Mouse (Mus musculus): ENCODE measurements around the gene Gemin8. TPM values are rescaled to one million over a fixed set of nuclear protein-coding genes. Genes with fewer than 3 reads are reported as not detected.

The Gemin8 gene
- polyA plus RNA-seq, 1 experiment from 2014 or later, result 17.8 TPM

- no peak overlapping the region for H3K4me3 ChIP-seq (ENCODE audit: low read length)
- no peak for ATAC-seq (ENCODE audit: low read depth)
- no peaks in the 10 kb centered on the region for H3K27me3 ChIP-seq (ENCODE audit: control insufficient read depth, insufficient read depth, low read depth, low read length)
- H3K36me3 ChIP-seq (ENCODE audit: control insufficient read depth, insufficient read depth, low read length), result no peaks in the 10 kb centered on the region; the same call in 1 of the 2 replicates
- peaks cover 7% of the 10 kb centered on the region for H3K4me1 ChIP-seq (replicated peaks; ENCODE audit: control insufficient read depth, insufficient read depth, low read length)
- no peak overlapping the region for H3K27ac ChIP-seq (ENCODE audit: low read length)
- WGBS, result 54% methylated on average over 7 of the region's 7 CpGs
- no peak overlapping the region for H3K9ac ChIP-seq (ENCODE audit: low read length)
- H3K9me3 ChIP-seq (ENCODE audit: control insufficient read depth, low read length), result no peaks in the 10 kb centered on the region
- H3K4me2 ChIP-seq (ENCODE audit: low read depth, low read length), result no peak overlapping the region
Measured at GRCm38 (mm10) chrX:166173796-166174195, 3.5 kb downstream of the Gemin8 start.

DNA sequence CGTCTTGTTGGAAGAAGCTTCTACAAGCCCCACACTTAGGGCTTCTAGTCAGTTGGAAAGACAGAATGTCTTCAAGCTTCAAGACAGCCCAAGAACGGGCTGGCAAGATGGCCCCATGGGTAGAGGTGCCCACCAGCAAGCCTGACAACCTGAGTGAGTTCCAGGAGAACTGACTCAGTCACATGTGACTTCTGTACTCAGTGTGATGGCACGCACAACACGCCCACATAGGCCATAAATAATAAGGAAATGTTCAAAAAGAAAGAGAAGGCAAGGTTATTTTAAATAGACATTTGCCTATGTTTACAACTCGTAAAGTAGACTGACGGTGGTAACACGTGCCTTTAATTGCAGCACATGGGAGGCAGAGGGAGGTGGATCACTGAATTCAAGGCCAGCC is 7.7 kb downstream of the Gemin8 start:
- no peak for ATAC-seq (ENCODE audit: low read depth)
- H3K9me3 ChIP-seq (ENCODE audit: control insufficient read depth, low read length), result no peaks in the 10 kb centered on the region
- peaks cover 2% of the 10 kb centered on the region; the same call in 1 of the 2 replicates for H3K4me1 ChIP-seq (replicated peaks; ENCODE audit: control insufficient read depth, insufficient read depth, low read length)
- WGBS, result 90% methylated on average over 7 of the region's 7 CpGs
- H3K27me3 ChIP-seq (ENCODE audit: control insufficient read depth, insufficient read depth, low read depth, low read length), result no peaks in the 10 kb centered on the region; the same call in 1 of the 2 replicates
- no peak overlapping the region for H3K4me2 ChIP-seq (ENCODE audit: low read depth, low read length)
- H3K9ac ChIP-seq (ENCODE audit: low read length), result no peak overlapping the region
- no peaks in the 10 kb centered on the region; the same call in 1 of the 2 replicates for H3K36me3 ChIP-seq (ENCODE audit: control insufficient read depth, insufficient read depth, low read length)
- H3K27ac ChIP-seq (ENCODE audit: low read length), result no peak overlapping the region
- H3K4me3 ChIP-seq (ENCODE audit: low read length), result no peak overlapping the region

GRCm38 (mm10) chrX:166183094-166183493 is 12.8 kb downstream of the Gemin8 start:
- Histone ChIP-seq H3K27ac (ENCODE audit: low read length) (no peak overlapping the region), H3K4me2 (ENCODE audit: low read depth, low read length) (no peak overlapping the region), H3K4me3 (ENCODE audit: low read length) (no peak overlapping the region), H3K9me3 (ENCODE audit: control insufficient read depth, low read length) (no peaks in the 10 kb centered on the region), H3K27me3 (ENCODE audit: control insufficient read depth, insufficient read depth, low read depth, low read length) (no peaks in the 10 kb centered on the region; the same call in 1 of the 2 replicates), H3K9ac (ENCODE audit: low read length) (no peak overlapping the region), H3K4me1 (replicated peaks; ENCODE audit: control insufficient read depth, insufficient read depth, low read length) (no peaks in the 10 kb centered on the region; the same call in 1 of the 2 replicates), H3K36me3 (ENCODE audit: control insufficient read depth, insufficient read depth, low read length) (no peaks in the 10 kb centered on the region; the same call in 1 of the 2 replicates)
- 73% methylated on average over 3 of the region's 3 CpGs for WGBS
- no peak for ATAC-seq (ENCODE audit: low read depth)

DNA sequence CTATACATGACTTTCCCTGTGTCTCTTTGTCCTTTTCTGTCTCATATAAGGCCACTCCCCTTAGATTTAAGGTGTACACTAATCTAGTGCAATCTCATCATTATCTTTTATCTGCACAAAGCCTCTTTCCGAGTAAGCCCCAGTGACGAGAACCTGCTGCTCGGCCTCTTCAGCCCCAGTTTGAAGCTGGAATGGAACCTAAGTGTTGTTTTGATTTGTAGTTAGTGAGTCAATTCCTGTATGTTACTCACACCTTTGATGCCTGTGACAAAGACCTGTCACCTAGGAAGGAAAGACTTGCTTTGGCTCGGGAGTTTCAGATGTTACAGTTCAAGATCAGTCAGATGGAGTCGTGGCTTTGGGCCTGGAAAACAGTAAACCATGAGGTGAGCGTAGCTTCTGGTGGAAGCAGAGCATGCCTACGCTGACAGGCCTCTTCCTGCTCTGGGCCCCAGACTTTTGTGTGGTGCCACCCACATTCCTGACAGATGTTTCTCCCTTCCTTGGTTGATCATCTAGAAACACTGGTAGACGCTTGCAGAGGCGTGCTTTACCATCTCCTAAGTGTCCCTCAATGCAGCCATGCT is 15.2 kb downstream of the Gemin8 start:
- no peaks in the 10 kb centered on the region for H3K36me3 ChIP-seq (ENCODE audit: control insufficient read depth, insufficient read depth, low read length)
- H3K9me3 ChIP-seq (ENCODE audit: control insufficient read depth, low read length), result no peaks in the 10 kb centered on the region
- H3K4me3 ChIP-seq (ENCODE audit: low read length), result no peak overlapping the region
- H3K4me1 ChIP-seq (replicated peaks; ENCODE audit: control insufficient read depth, insufficient read depth, low read length), result peaks cover 4% of the 10 kb centered on the region
- ATAC-seq (ENCODE audit: low read depth), result no peak
- H3K27me3 ChIP-seq (ENCODE audit: control insufficient read depth, insufficient read depth, low read depth, low read length), result no peaks in the 10 kb centered on the region; the same call in 1 of the 2 replicates
- H3K27ac ChIP-seq (ENCODE audit: low read length), result no peak overlapping the region
- no peak overlapping the region for H3K4me2 ChIP-seq (ENCODE audit: low read depth, low read length)
- no peak overlapping the region for H3K9ac ChIP-seq (ENCODE audit: low read length)
- 79% methylated on average over 9 of the region's 9 CpGs for WGBS

DNA sequence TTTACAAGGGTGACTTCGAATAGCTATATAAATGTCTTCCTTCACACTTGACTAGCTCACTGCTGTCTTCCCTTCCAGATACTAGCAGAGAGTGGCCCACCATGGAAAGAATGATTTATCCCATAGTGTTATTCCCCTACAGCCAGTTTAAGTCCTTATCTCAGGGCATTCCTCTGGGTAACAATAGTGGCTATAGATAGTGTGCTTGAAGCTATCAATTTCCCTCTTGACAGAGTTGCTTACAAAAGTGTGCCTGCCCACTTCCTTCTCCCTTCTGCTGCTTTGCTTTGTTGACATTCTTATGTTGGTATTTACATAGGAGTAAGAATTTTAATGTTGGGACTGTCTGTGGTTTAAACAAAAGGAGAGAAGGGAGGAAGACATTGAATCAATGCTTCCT is 17.5 kb downstream of the Gemin8 start:
- Histone ChIP-seq H3K36me3 (ENCODE audit: control insufficient read depth, insufficient read depth, low read length) (no peaks in the 10 kb centered on the region), H3K4me2 (ENCODE audit: low read depth, low read length) (no peak overlapping the region), H3K4me1 (replicated peaks; ENCODE audit: control insufficient read depth, insufficient read depth, low read length) (peaks cover 4% of the 10 kb centered on the region), H3K9ac (ENCODE audit: low read length) (no peak overlapping the region), H3K9me3 (ENCODE audit: control insufficient read depth, low read length) (no peaks in the 10 kb centered on the region), H3K27ac (ENCODE audit: low read length) (no peak overlapping the region; the same call in 1 of the 2 replicates), H3K27me3 (ENCODE audit: control insufficient read depth, insufficient read depth, low read depth, low read length) (no peaks in the 10 kb centered on the region), H3K4me3 (ENCODE audit: low read length) (no peak overlapping the region)
- WGBS, result 56% methylated on average over 1 of the region's 1 CpGs
- peak; percentile 81 for ATAC-seq (ENCODE audit: low read depth)

DNA sequence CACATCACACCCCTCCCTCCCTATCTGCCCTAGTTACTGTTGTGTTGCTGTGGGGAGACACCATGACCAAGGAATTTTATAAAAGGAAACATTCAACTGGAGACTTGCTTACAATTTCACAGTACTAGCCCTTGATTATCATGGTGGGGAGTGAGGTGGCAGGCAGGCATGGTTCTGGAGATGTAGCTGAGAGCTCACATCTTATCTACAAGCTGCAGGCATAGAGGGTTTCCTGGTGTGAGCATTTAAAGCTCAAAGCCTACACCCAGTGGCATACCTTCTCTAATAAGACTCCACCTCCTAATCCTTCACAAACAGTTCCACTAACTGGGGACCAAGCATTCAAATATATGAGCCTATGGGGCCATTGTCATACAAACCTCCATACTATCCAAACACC is 26.1 kb downstream of the Gemin8 start:
- no peak overlapping the region for H3K27ac ChIP-seq (ENCODE audit: low read length)
- ATAC-seq (ENCODE audit: low read depth), result no peak
- H3K9ac ChIP-seq (ENCODE audit: low read length), result no peak overlapping the region
- no peaks in the 10 kb centered on the region for H3K27me3 ChIP-seq (ENCODE audit: control insufficient read depth, insufficient read depth, low read depth, low read length)
- H3K4me1 ChIP-seq (replicated peaks; ENCODE audit: control insufficient read depth, insufficient read depth, low read length), result no peaks in the 10 kb centered on the region
- no peak overlapping the region for H3K4me3 ChIP-seq (ENCODE audit: low read length)
- H3K36me3 ChIP-seq (ENCODE audit: control insufficient read depth, insufficient read depth, low read length), result 0 out of 2 replicates have a peak, but pooled peaks cover 2% of the 10 kb centered on the region
- no peaks in the 10 kb centered on the region for H3K9me3 ChIP-seq (ENCODE audit: control insufficient read depth, low read length)
- H3K4me2 ChIP-seq (ENCODE audit: low read depth, low read length), result no peak overlapping the region

DNA sequence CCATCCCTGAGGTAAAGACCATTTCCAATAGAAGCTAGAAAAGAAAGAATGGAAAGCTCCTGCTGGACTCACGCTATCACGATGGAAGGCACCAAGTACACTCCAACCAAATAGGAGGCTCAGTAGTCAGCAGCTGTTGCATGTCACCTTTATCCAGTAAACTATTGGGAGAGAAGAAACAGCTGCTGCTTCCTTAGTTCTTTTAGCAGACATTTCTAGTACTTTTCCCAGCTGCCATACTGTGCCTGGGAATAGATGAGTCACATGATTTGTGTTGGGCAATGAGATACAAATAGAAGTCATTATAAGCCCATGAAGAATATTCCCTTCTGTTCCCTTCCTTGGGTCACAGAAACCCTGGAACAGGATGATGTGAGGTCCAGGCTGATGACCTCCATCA is 28.0 kb downstream of the Gemin8 start:
- no peaks in the 10 kb centered on the region for H3K27me3 ChIP-seq (ENCODE audit: control insufficient read depth, insufficient read depth, low read depth, low read length)
- 50% methylated on average over 2 of the region's 2 CpGs for WGBS

GRCm38 (mm10) chrX:166199812-166200211 is 29.6 kb downstream of the Gemin8 start:
- H3K36me3 ChIP-seq (ENCODE audit: control insufficient read depth, insufficient read depth, low read length), result 0 out of 2 replicates have a peak, but pooled peaks cover 2% of the 10 kb centered on the region
- no peak for ATAC-seq (ENCODE audit: low read depth)
- no peaks in the 10 kb centered on the region for H3K9me3 ChIP-seq (ENCODE audit: control insufficient read depth, low read length)
- no peak overlapping the region for H3K9ac ChIP-seq (ENCODE audit: low read length)
- no peak overlapping the region for H3K27ac ChIP-seq (ENCODE audit: low read length)
- H3K4me2 ChIP-seq (ENCODE audit: low read depth, low read length), result no peak overlapping the region
- H3K4me3 ChIP-seq (ENCODE audit: low read length), result no peak overlapping the region
- H3K27me3 ChIP-seq (ENCODE audit: control insufficient read depth, insufficient read depth, low read depth, low read length), result no peaks in the 10 kb centered on the region
- no peaks in the 10 kb centered on the region for H3K4me1 ChIP-seq (replicated peaks; ENCODE audit: control insufficient read depth, insufficient read depth, low read length)

More for the DNA sequence above, 28.0 kb downstream of the Gemin8 start:
- Histone ChIP-seq H3K9ac (ENCODE audit: low read length) (no peak overlapping the region), H3K4me2 (ENCODE audit: low read depth, low read length) (no peak overlapping the region), H3K9me3 (ENCODE audit: control insufficient read depth, low read length) (no peaks in the 10 kb centered on the region), H3K4me3 (ENCODE audit: low read length) (no peak overlapping the region), H3K27ac (ENCODE audit: low read length) (no peak overlapping the region), H3K36me3 (ENCODE audit: control insufficient read depth, insufficient read depth, low read length) (0 out of 2 replicates have a peak, but pooled peaks cover 2% of the 10 kb centered on the region), H3K4me1 (replicated peaks; ENCODE audit: control insufficient read depth, insufficient read depth, low read length) (no peaks in the 10 kb centered on the region)
- ATAC-seq (ENCODE audit: low read depth), result peak; percentile 91

DNA sequence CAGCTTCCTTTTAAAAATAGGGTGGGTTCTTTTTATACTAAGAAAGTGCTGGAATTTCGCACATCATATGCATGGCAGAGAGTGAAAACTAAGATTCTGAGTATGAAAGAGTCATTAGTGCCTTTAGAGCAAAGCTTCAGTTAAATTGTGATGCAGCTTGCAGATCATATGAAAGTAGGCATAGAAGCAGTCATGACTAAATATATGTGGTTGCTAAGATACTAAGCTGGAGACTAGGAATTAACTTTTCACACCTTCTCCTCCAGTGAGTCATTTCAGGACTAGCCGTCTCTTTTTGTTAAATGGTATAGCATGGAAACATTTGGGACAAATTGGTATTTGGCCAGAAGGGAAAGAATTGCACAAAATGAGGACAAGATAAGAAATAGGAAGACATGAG is 44.3 kb downstream of the Gemin8 start:
- H3K36me3 ChIP-seq (ENCODE audit: control insufficient read depth, insufficient read depth, low read length), result no peaks in the 10 kb centered on the region
- H3K4me2 ChIP-seq (ENCODE audit: low read depth, low read length), result no peak overlapping the region
- H3K9ac ChIP-seq (ENCODE audit: low read length), result no peak overlapping the region
- H3K9me3 ChIP-seq (ENCODE audit: control insufficient read depth, low read length), result no peaks in the 10 kb centered on the region; the same call in 1 of the 2 replicates
- H3K27ac ChIP-seq (ENCODE audit: low read length), result no peak overlapping the region
- ATAC-seq (ENCODE audit: low read depth), result no peak
- WGBS, result 69% methylated on average over 2 of the region's 2 CpGs
- no peak overlapping the region for H3K4me3 ChIP-seq (ENCODE audit: low read length)
- no peaks in the 10 kb centered on the region for H3K4me1 ChIP-seq (replicated peaks; ENCODE audit: control insufficient read depth, insufficient read depth, low read length)
- no peaks in the 10 kb centered on the region; the same call in 1 of the 2 replicates for H3K27me3 ChIP-seq (ENCODE audit: control insufficient read depth, insufficient read depth, low read depth, low read length)

Measured in lung, embryonic 16.5 days (tissue).